Mouse (Mus musculus) limb, embryonic 13.5 days (tissue): ENCODE results near the gene Klk1b1. TPM values are rescaled to one million over a fixed set of nuclear protein-coding genes. Genes with fewer than 3 reads are reported as not detected.
"Not testable (repeated sequence)": the region's sequence is repeated elsewhere in the genome, so short reads cannot be mapped to it uniquely, and the experiment has no call there.

ENCODE experiments used
- ATAC-seq: fragments of 200-750 bp; cut with Nextera tagmentation; 2 replicates; pipeline ENCODE4 v1.8.0; 2017; ENCODE audit warnings: low read depth, moderate number of reproducible peaks, moderate TSS enrichment; ENCODE audit not compliant: low FRiP score
- H3K27ac ChIP-seq: fragments of 300-500 bp; sonication (generic); 2 replicates; pipeline ENCODE4 v1.5.1; 2015; ENCODE audit warnings: inconsistent platforms, mild to moderate bottlenecking, moderate library complexity
- H3K27me3 ChIP-seq: fragments of 300-500 bp; sonication (generic); 2 replicates; pipeline ENCODE4 v1.6.1; 2015; ENCODE audit warnings: mild to moderate bottlenecking, inconsistent platforms
- H3K36me3 ChIP-seq: fragments of 300-500 bp; sonication (generic); 2 replicates; pipeline ENCODE4 v1.6.1; 2015; ENCODE audit warnings: inconsistent platforms, mild to moderate bottlenecking, moderate library complexity
- H3K4me1 ChIP-seq: fragments of 300-500 bp; sonication (generic); 2 replicates; pipeline ENCODE4 v1.6.1; 2015; ENCODE audit warnings: inconsistent platforms
- H3K4me2 ChIP-seq: fragments of 300-500 bp; sonication (generic); replicated peaks from 2 replicates; pipeline ENCODE4 v1.6.1; 2015; ENCODE audit warnings: inconsistent platforms, mild to moderate bottlenecking, moderate library complexity
- H3K4me3 ChIP-seq: fragments of 300-500 bp; sonication (generic); 2 replicates; pipeline ENCODE4 v1.5.1; 2015; ENCODE audit warnings: moderate library complexity, mild to moderate bottlenecking, inconsistent platforms
- H3K9ac ChIP-seq: fragments of 300-500 bp; sonication (generic); 2 replicates; pipeline ENCODE4 v1.6.1; 2015; ENCODE audit warnings: mild to moderate bottlenecking, inconsistent platforms
- H3K9me3 ChIP-seq: fragments of 300-500 bp; sonication (generic); 2 replicates; pipeline ENCODE4 v1.6.1; 2016; ENCODE audit warnings: inconsistent platforms
- WGBS: fragments of 180-500 bp; shearing (Covaris S2); methylation state at CpG from one replicate; pipeline ENCODE4 v1.1.7; 2015; 5-methylcytosine and 5-hydroxymethylcytosine counted together
- polyA plus RNA-seq: library from polyadenylated mRNA; unstranded; fragments of >200 nt; fragmentation: Nextera tagmentation; extraction: Ambion mirVana; gene quantifications from 2 replicates; pipeline ENCODE4 v1.2.1, GENCODE M21; 2015

Gene Klk1b1
- polyA plus RNA-seq, 1 experiment from 2014 or later: not detected

GRCm38 (mm10) chr7:43936551-43936950 is 30.0 kb upstream of the Klk1b1 start:
- WGBS: 84% methylated on average over 14 of the region's 14 CpGs

GRCm38 (mm10) chr7:43942293-43942692 is 24.3 kb upstream of the Klk1b1 start:
- not testable (repeated sequence) for H3K4me1 ChIP-seq, H3K9me3 ChIP-seq, H3K4me3 ChIP-seq, H3K27ac ChIP-seq, H3K9ac ChIP-seq, H3K27me3 ChIP-seq, H3K4me2 ChIP-seq, ATAC-seq, H3K36me3 ChIP-seq
- WGBS: 66% methylated on average over 3 of the region's 3 CpGs

More at GRCm38 (mm10) chr7:43936551-43936950, 30.0 kb upstream of the Klk1b1 start:
- H3K9me3 ChIP-seq: no peaks in the 10 kb centered on the region
- no peak overlapping the region for H3K9ac ChIP-seq
- no peaks in the 10 kb centered on the region for H3K27me3 ChIP-seq
- H3K4me3 ChIP-seq: no peak overlapping the region
- H3K4me1 ChIP-seq: no peaks in the 10 kb centered on the region; the same call in 1 of the 2 replicates
- ATAC-seq: no peak
- H3K27ac ChIP-seq: no peak overlapping the region
- no peak overlapping the region for H3K4me2 ChIP-seq
- no peaks in the 10 kb centered on the region for H3K36me3 ChIP-seq

DNA sequence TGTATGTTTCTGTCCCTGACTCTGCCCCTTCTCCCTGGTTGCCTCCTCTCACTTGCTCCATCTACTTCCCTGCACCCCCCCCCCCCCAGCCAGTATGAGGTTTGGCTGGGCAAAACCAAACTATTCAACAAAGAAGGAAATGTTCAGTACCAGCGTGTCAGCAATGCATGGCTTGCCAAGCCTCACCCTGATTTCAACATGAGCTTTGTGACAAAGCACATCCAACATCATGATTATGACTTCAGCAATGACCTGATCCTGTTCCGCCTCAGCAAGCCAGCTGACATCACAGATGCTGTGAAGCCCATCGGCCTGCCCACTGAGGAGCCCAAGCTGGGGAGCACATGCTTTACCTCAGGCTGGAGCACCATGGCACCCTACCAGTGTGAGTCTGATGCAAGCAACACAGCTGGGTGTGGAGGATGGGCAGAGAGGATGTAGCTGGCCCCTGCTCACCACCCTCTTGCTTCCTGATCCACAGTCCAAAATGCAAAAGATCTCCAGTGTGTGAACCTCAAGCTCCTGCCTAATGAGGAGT is 21.8 kb upstream of the Klk1b1 start:
- no peaks in the 10 kb centered on the region for H3K27me3 ChIP-seq
- no peak for ATAC-seq
- H3K9me3 ChIP-seq: no peaks in the 10 kb centered on the region
- H3K36me3 ChIP-seq: no peaks in the 10 kb centered on the region
- H3K9ac ChIP-seq: no peak overlapping the region
- H3K4me1 ChIP-seq: no peaks in the 10 kb centered on the region
- H3K4me3 ChIP-seq: no peak overlapping the region
- H3K27ac ChIP-seq: no peak overlapping the region
- no peak overlapping the region for H3K4me2 ChIP-seq
- WGBS: 77% methylated on average over 3 of the region's 3 CpGs

DNA sequence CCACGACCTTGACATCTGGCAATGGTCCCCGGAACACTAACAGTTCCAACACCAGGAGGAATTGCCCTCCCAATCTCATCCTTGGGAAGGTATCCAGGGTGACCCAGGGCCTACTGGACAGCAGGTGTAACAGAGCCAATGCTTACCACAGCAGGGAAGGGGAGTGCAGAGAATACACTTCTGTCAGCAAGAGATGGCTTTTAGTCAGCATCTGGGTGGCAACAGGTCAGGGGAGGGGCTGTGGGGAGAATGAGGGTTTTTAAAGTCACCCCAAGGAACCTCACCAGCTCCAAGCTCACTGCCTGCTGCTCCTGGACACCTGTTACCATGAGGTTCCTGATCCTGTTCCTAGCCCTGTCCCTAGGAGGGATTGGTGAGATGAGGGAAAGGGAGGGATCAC is 16.2 kb upstream of the Klk1b1 start, which contains the start of gene Klk1b8:
Gene Klk1b8, plus strand, starts transcription at position 301 of the 400 bp plus-strand sequence.
- Histone ChIP-seq H3K4me2 (no peak within 1 kb of the TSS), H3K9ac (no peak within 1 kb of the TSS), H3K27me3 (no peaks in the 10 kb centered on the region), H3K36me3 (no peaks in the 10 kb centered on the region), H3K4me3 (no peak within 1 kb of the TSS), H3K4me1 (no peaks in the 10 kb centered on the region), H3K9me3 (no peaks in the 10 kb centered on the region), H3K27ac (no peak within 1 kb of the TSS)
- ATAC-seq: no peak
- WGBS: 65% methylated on average over 2 of the region's 2 CpGs

DNA sequence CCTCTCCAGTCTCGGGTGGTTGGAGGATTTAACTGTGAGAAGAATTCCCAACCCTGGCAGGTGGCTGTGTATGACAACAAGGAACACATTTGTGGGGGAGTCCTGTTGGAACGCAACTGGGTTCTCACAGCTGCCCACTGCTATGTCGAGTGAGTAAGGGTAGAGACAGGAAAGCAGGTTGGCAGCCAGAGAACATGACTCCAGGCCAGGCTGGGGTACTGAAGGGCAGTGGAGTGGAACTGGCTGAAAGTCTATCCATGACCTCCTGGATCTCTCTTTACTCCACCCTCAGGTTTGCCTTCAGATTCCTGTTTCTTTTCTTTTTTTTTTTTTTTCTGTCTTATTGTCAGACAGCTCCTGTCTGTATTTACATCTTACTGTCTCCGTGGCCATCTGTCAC is 13.8 kb upstream of the Klk1b1 start:
- Histone ChIP-seq H3K9ac (no peak overlapping the region), H3K4me3 (no peak overlapping the region), H3K9me3 (no peaks in the 10 kb centered on the region), H3K36me3 (no peaks in the 10 kb centered on the region), H3K27me3 (no peaks in the 10 kb centered on the region), H3K4me2 (no peak overlapping the region), H3K4me1 (no peaks in the 10 kb centered on the region), H3K27ac (no peak overlapping the region)
- 68% methylated on average over 4 of the region's 4 CpGs for WGBS
- ATAC-seq: no peak

- 79% methylated on average over 3 of the region's 3 CpGs for WGBS
- no peak for ATAC-seq
- H3K4me1 ChIP-seq: no peaks in the 10 kb centered on the region
- H3K27ac ChIP-seq: no peak overlapping the region
- H3K9ac ChIP-seq: no peak overlapping the region
- H3K4me3 ChIP-seq: no peak overlapping the region
- H3K4me2 ChIP-seq: no peak overlapping the region
- H3K27me3 ChIP-seq: no peaks in the 10 kb centered on the region
- no peaks in the 10 kb centered on the region for H3K9me3 ChIP-seq
- no peaks in the 10 kb centered on the region for H3K36me3 ChIP-seq
Measured at GRCm38 (mm10) chr7:43967058-43967457, 507 bp downstream of the Klk1b1 start.

DNA sequence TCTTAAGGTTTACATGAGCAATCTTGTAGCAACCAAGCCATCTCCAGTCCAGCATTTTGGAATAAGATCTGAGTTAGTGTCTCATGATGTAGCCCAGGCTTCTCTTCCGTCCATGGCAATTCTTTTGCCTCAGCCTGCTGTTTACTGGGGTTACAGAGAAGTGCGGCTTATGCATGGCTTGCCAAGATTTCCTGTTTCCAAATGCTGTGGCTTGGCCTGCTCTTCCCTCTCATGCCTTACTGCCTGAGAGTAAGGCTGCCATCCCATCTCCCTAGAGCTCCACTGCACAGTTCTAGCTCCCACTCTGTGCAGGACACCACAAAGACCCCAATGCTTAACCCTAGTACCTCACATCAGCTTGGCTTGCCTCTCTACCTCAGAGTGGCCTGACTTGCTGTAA is 1.1 kb downstream of the Klk1b1 start:
- Histone ChIP-seq H3K9me3 (no peaks in the 10 kb centered on the region), H3K27me3 (no peaks in the 10 kb centered on the region)
- WGBS: 81% methylated on average over 2 of the region's 2 CpGs

GRCm38 (mm10) chr7:43975761-43976160 is 9.2 kb downstream of the Klk1b1 start, which contains the start of gene Klk1b9:
Gene Klk1b9 (plus strand): TSS chr7:43976061.
- WGBS: 72% methylated on average over 1 of the region's 1 CpGs
- H3K36me3 ChIP-seq, H3K9me3 ChIP-seq, H3K27ac ChIP-seq, H3K9ac ChIP-seq, H3K27me3 ChIP-seq, ATAC-seq, H3K4me3 ChIP-seq, H3K4me2 ChIP-seq, H3K4me1 ChIP-seq: not testable (repeated sequence)

More for the DNA sequence above, 1.1 kb downstream of the Klk1b1 start:
- Histone ChIP-seq H3K36me3 (no peaks in the 10 kb centered on the region), H3K4me3 (no peak overlapping the region), H3K27ac (no peak overlapping the region), H3K9ac (no peak overlapping the region), H3K4me1 (no peaks in the 10 kb centered on the region), H3K4me2 (no peak overlapping the region)
- ATAC-seq: no peak

DNA sequence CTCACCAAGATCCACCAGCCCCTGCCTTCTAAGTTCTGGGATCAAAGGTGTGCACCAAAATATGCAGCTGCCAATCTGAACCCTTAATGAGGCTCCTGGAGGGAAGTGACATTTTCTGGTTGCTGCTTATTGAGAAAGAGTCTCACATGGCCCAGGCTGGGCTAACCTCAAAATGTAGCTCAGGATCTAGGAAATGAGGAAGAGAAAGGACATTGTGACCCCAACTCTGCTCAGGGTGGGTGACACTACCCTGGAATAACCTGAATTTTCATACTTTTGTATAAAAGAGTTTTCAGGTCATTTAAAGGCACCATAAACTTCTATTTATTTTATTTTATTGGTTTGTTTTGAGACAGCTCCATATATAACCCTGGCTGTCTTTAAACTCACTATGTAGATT is 19.1 kb downstream of the Klk1b1 start:
- no peak overlapping the region for H3K27ac ChIP-seq
- no peaks in the 10 kb centered on the region for H3K9me3 ChIP-seq
- no peak overlapping the region for H3K4me3 ChIP-seq
- no peak for ATAC-seq
- no peak overlapping the region for H3K9ac ChIP-seq
- H3K4me1 ChIP-seq: no peaks in the 10 kb centered on the region
- no peaks in the 10 kb centered on the region for H3K27me3 ChIP-seq
- H3K4me2 ChIP-seq: no peak overlapping the region
- no peaks in the 10 kb centered on the region for H3K36me3 ChIP-seq

GRCm38 (mm10) chr7:43994821-43995220 is 28.3 kb downstream of the Klk1b1 start:
- H3K4me2 ChIP-seq, H3K4me3 ChIP-seq, ATAC-seq, H3K27ac ChIP-seq, H3K4me1 ChIP-seq, H3K36me3 ChIP-seq, H3K27me3 ChIP-seq, H3K9ac ChIP-seq, H3K9me3 ChIP-seq: not testable (repeated sequence)
- 43% methylated on average over 1 of the region's 1 CpGs for WGBS

- not testable (repeated sequence) for H3K9ac ChIP-seq, H3K36me3 ChIP-seq, H3K4me3 ChIP-seq, ATAC-seq, H3K4me2 ChIP-seq, H3K4me1 ChIP-seq, H3K27ac ChIP-seq, H3K27me3 ChIP-seq, H3K9me3 ChIP-seq
- WGBS: 86% methylated on average over 4 of the region's 4 CpGs
Measured at GRCm38 (mm10) chr7:43995577-43995976, 29.0 kb downstream of the Klk1b1 start, which contains the start of gene Klk1b11. Gene Klk1b11 (plus strand): TSS chr7:43995877.

DNA sequence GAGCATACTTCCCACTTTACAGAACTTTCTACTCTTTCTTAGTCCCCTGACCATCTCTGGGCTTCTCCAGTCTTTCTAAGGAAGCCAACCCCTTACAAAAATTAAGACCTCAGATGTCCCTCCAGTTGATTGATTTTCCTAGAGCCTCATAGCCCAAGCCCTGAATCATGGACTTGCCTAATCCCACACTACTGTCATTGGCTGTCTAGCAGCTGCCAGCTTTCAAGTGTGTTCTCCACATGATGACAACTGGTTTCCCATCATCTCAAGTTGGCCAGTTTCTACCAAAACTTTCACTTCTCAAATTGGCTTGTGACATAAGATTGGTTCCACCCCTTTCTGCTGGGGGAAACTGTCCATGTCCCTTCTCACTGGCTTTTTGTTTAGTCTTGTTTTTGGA is 38.3 kb downstream of the Klk1b1 start:
- no peak overlapping the region for H3K4me2 ChIP-seq
- no peak overlapping the region for H3K4me3 ChIP-seq
- H3K36me3 ChIP-seq: no peaks in the 10 kb centered on the region
- H3K27me3 ChIP-seq: no peaks in the 10 kb centered on the region
- no peaks in the 10 kb centered on the region for H3K9me3 ChIP-seq
- no peak overlapping the region for H3K9ac ChIP-seq
- no peak overlapping the region for H3K27ac ChIP-seq
- no peak for ATAC-seq
- H3K4me1 ChIP-seq: no peaks in the 10 kb centered on the region

DNA sequence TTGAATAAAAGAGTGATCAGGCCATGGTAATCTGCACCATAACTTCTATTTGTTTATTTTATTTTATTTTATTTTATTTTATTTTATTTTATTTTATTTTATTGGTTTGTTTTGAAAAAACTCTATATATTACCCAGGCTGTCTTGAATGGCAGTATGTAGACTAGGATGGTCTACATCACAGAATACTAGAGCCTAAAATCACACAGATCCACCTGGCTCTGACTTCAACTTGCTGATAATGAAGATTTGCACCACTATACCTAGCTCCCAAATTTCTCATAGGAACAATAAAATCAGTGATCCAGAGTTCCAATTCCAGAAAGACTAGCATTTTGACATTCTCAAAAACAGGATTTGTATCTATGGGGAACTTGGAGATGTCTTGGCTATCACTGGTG is 45.3 kb downstream of the Klk1b1 start, which contains the start of gene Klk1b26:
Gene Klk1b26, plus strand, starts transcription at position 301 of the 400 bp plus-strand sequence.
- H3K36me3 ChIP-seq, H3K4me2 ChIP-seq, ATAC-seq, H3K27ac ChIP-seq, H3K4me1 ChIP-seq, H3K27me3 ChIP-seq, H3K4me3 ChIP-seq, H3K9me3 ChIP-seq, H3K9ac ChIP-seq: not testable (repeated sequence)
